27 mouse cellular contexts compared by ENCODE assay signal in the genomic region with DNA sequence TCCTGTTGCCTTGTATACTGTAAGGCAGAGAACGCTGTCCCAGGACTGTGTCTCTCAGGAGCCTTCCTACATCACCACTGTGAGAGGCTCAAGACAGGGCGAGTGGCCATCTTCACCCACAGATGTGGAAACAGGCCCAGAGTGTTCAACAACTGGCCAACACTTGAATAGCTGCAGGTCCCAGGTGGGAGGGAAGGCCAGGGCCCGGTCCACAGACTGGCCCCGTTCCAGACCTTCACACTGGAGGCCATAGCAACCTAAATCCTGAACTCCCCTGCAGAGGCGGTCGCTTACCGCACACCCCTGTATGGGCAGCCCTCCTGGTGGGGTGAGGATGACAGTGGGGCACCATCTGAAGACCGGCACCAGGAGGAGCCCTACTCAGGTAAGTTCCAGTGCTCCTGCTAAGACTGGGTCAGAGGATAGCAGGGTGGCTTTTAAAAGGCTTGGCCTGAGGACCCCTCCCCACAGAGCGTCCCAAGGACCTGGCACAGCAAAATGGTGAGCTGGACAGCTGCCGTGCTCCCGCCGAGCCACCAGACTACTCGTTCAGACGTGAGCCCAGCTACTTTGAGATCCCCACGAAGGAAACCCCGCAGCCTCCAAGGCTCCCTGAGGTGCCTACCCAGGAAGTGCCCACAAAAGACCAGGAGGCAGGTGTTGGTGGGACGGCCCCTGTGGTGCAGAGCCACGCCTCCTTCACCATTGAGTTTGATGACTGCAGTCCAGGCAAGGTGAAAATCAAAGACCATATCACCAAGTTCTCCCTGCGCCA. TPM values are rescaled to one million over a fixed set of nuclear protein-coding genes. Genes with fewer than 3 reads are reported as not detected.
DNase-seq lines count a peak whose midpoint lies in the region; ATAC-seq lines count a peak whose summit lies in the region.
"Had no signal": no experiment of that assay in that cellular context is flagged by ENCODE, and none has a peak within 500 bp of the region (broad histone marks: within the 10 kb centered on the region; RNA-seq: fewer than 3 reads in every experiment).

No protein-coding gene starts in this region.

- 89% methylated on average over 19 of the region's 19 CpGs for WGBS in forebrain, embryonic 11.5 days
- 87% methylated on average over 19 of the region's 19 CpGs for WGBS in forebrain, embryonic 10.5 days
- 89% methylated on average over 19 of the region's 19 CpGs for WGBS in kidney, embryonic 16.5 days
- WGBS in intestine, embryonic 16.5 days = 91% methylated on average over 19 of the region's 19 CpGs

- peak; percentile 37 for DNase-seq in forebrain, embryonic 11.5 days (ENCODE audit: low spot score)
- no peak for DNase-seq in forebrain, embryonic 10.5 days (ENCODE audit: extremely low spot score, low spot score)
- DNase-seq in kidney, postnatal 10 days = peak; percentile 8
- DNase-seq in cerebellum, adult 9-10 months = peak; percentile 54
- peak; percentile 44 to 51 for DNase-seq in cerebellum, postnatal 10 days
- DNase-seq: B cell, adult 2 months; heart, postnatal 36 days; kidney, postnatal 4 days; layer of hippocampus, postnatal 36 days; liver; lung, adult 2 months; lung, postnatal 10 days; thymus, adult 2 months; thymus, postnatal 4 days had no signal

- H3K9me3 ChIP-seq in forebrain, embryonic 11.5 days (ENCODE audit: control insufficient read depth, low read length) = no peaks in the 10 kb centered on the region
- H3K9me3 ChIP-seq in forebrain, embryonic 10.5 days = no peaks in the 10 kb centered on the region
- no peaks in the 10 kb centered on the region for H3K9me3 ChIP-seq in kidney, embryonic 16.5 days (ENCODE audit: low read length)
- no peaks in the 10 kb centered on the region for H3K9me3 ChIP-seq in intestine, embryonic 16.5 days (ENCODE audit: control insufficient read depth, low read length)
- H3K9me3 ChIP-seq: forebrain, embryonic 15.5 days; heart, embryonic 10.5 days; heart, embryonic 15.5 days; hindbrain, embryonic 12.5 days; kidney, embryonic 15.5 days; midbrain, embryonic 15.5 days had no signal

- H3K4me2 ChIP-seq in forebrain, embryonic 11.5 days (ENCODE audit: low read depth, low read length, severe bottlenecking) = no peak overlapping the region
- H3K4me2 ChIP-seq in kidney, embryonic 16.5 days (replicated peaks; ENCODE audit: low read depth, low read length) = no peak overlapping the region
- no peak overlapping the region for H3K4me2 ChIP-seq in intestine, embryonic 16.5 days (ENCODE audit: low read depth, low read length)
- H3K4me2 ChIP-seq: forebrain, embryonic 15.5 days; heart, embryonic 15.5 days; hindbrain, embryonic 12.5 days; kidney, embryonic 15.5 days; midbrain, embryonic 15.5 days had no signal

- H3K4me3 ChIP-seq in forebrain, embryonic 11.5 days (ENCODE audit: low read depth, low read length) = no peak overlapping the region
- no peak overlapping the region for H3K4me3 ChIP-seq in forebrain, embryonic 10.5 days
- H3K4me3 ChIP-seq in kidney, embryonic 16.5 days (ENCODE audit: low read length) = no peak overlapping the region
- H3K4me3 ChIP-seq in intestine, embryonic 16.5 days (ENCODE audit: low read length) = no peak overlapping the region
- H3K4me3 ChIP-seq: forebrain, embryonic 15.5 days; heart, embryonic 10.5 days; heart, embryonic 15.5 days; hindbrain, embryonic 12.5 days; kidney, embryonic 15.5 days; midbrain, embryonic 15.5 days had no signal

- no peaks in the 10 kb centered on the region for H3K36me3 ChIP-seq in forebrain, embryonic 11.5 days (ENCODE audit: control insufficient read depth, insufficient read depth, low read length)
- H3K36me3 ChIP-seq in forebrain, embryonic 10.5 days (replicated peaks) = peaks cover 79% of the 10 kb centered on the region
- H3K36me3 ChIP-seq in kidney, embryonic 16.5 days (ENCODE audit: insufficient read depth, low read length) = peaks cover 62% of the 10 kb centered on the region
- H3K36me3 ChIP-seq in intestine, embryonic 16.5 days (ENCODE audit: control insufficient read depth, insufficient read depth, low read length) = peaks cover 21% of the 10 kb centered on the region

- no peak overlapping the region for H3K9ac ChIP-seq in forebrain, embryonic 11.5 days (ENCODE audit: low read length)
- H3K9ac ChIP-seq in kidney, embryonic 16.5 days (replicated peaks; ENCODE audit: low read length) = no peak overlapping the region
- H3K9ac ChIP-seq in intestine, embryonic 16.5 days (ENCODE audit: low read depth, low read length) = no peak overlapping the region
- H3K9ac ChIP-seq: forebrain, embryonic 15.5 days; heart, embryonic 15.5 days; hindbrain, embryonic 12.5 days; kidney, embryonic 15.5 days; liver, embryonic 14.5 days; midbrain, embryonic 15.5 days had no signal

- no peak for ATAC-seq in forebrain, embryonic 11.5 days (replicated peaks; ENCODE audit: low FRiP score)
- no peak for ATAC-seq in kidney, embryonic 16.5 days (ENCODE audit: low FRiP score, low TSS enrichment)
- no peak for ATAC-seq in intestine, embryonic 16.5 days
- ATAC-seq: forebrain, embryonic 15.5 days; hindbrain, postnatal 0 days; intestine, postnatal 0 days; midbrain, embryonic 15.5 days had no signal

- H3K4me1 ChIP-seq in forebrain, embryonic 11.5 days (replicated peaks; ENCODE audit: control insufficient read depth, insufficient read depth, low read length) = no peaks in the 10 kb centered on the region
- no peaks in the 10 kb centered on the region for H3K4me1 ChIP-seq in forebrain, embryonic 10.5 days
- no peaks in the 10 kb centered on the region; the same call in 1 of the 2 replicates for H3K4me1 ChIP-seq in kidney, embryonic 16.5 days (ENCODE audit: insufficient read depth, low read length)
- H3K4me1 ChIP-seq in intestine, embryonic 16.5 days (ENCODE audit: control insufficient read depth, insufficient read depth, low read length) = no peaks in the 10 kb centered on the region
- H3K4me1 ChIP-seq: forebrain, embryonic 15.5 days; heart, embryonic 15.5 days; hindbrain, embryonic 12.5 days; midbrain, embryonic 15.5 days had no signal

- H3K27ac ChIP-seq in forebrain, embryonic 11.5 days (ENCODE audit: low read depth, low read length) = no peak overlapping the region
- no peak overlapping the region for H3K27ac ChIP-seq in forebrain, embryonic 10.5 days
- H3K27ac ChIP-seq in kidney, embryonic 16.5 days (ENCODE audit: low read length) = no peak overlapping the region
- no peak overlapping the region for H3K27ac ChIP-seq in intestine, embryonic 16.5 days (ENCODE audit: low read length)
- H3K27ac ChIP-seq: forebrain, embryonic 15.5 days; heart, embryonic 10.5 days; heart, embryonic 15.5 days; hindbrain, embryonic 12.5 days; hindbrain, postnatal 0 days; kidney, embryonic 15.5 days; liver, embryonic 14.5 days; macrophage; midbrain, embryonic 15.5 days; stomach, postnatal 0 days had no signal

- no peaks in the 10 kb centered on the region for H3K27me3 ChIP-seq in forebrain, embryonic 11.5 days (ENCODE audit: control insufficient read depth, insufficient read depth, low read length)
- H3K27me3 ChIP-seq in forebrain, embryonic 10.5 days (ENCODE audit: poor library complexity, severe bottlenecking) = no peaks in the 10 kb centered on the region
- H3K27me3 ChIP-seq in kidney, embryonic 16.5 days (ENCODE audit: insufficient read depth, low read length) = no peaks in the 10 kb centered on the region
- H3K27me3 ChIP-seq in intestine, embryonic 16.5 days (replicated peaks; ENCODE audit: control insufficient read depth, insufficient read depth, low read length) = no peaks in the 10 kb centered on the region
- H3K27me3 ChIP-seq: forebrain, embryonic 15.5 days; heart, embryonic 15.5 days; hindbrain, embryonic 12.5 days; kidney, embryonic 15.5 days; midbrain, embryonic 15.5 days had no signal

RNA-seq across cellular contexts. Expression of gene Cep170b, which starts 14.8 kb away (rescaled TPM):
- 12.6 and 15.2 TPM in 2 replicates for polyA plus RNA-seq in forebrain, embryonic 11.5 days (2014; fragmentation: Nextera tagmentation; extraction: Ambion mirVana)
- 5.9 and 7.9 TPM in 2 replicates for polyA plus RNA-seq in forebrain, embryonic 10.5 days (2016; fragmentation: Nextera tagmentation; extraction: Ambion mirVana)
- polyA plus RNA-seq in kidney, embryonic 16.5 days (2015; fragmentation: Nextera tagmentation; extraction: Ambion mirVana) = 15.7 and 17.5 TPM in 2 replicates
- 12.4 and 13.2 TPM in 2 replicates for polyA plus RNA-seq in intestine, embryonic 16.5 days (2015; fragmentation: Nextera tagmentation; extraction: Ambion mirVana)

RNA-seq across cellular contexts. Expression of gene Pld4, which starts 25.4 kb away (rescaled TPM):
- 3.7 and 4.1 TPM in 2 replicates for polyA plus RNA-seq in forebrain, embryonic 11.5 days (2014; fragmentation: Nextera tagmentation; extraction: Ambion mirVana)
- polyA plus RNA-seq in forebrain, embryonic 10.5 days (2016; fragmentation: Nextera tagmentation; extraction: Ambion mirVana) = 3.8 and 3.9 TPM in 2 replicates
- 7.3 and 7.4 TPM in 2 replicates for polyA plus RNA-seq in kidney, embryonic 16.5 days (2015; fragmentation: Nextera tagmentation; extraction: Ambion mirVana)
- 12.2 and 13.0 TPM in 2 replicates for polyA plus RNA-seq in intestine, embryonic 16.5 days (2015; fragmentation: Nextera tagmentation; extraction: Ambion mirVana)

RNA-seq across cellular contexts. Expression of gene Zbtb42, which starts 56.4 kb away (rescaled TPM):
- 4.4 and 5.3 TPM in 2 replicates for polyA plus RNA-seq in forebrain, embryonic 11.5 days (2014; fragmentation: Nextera tagmentation; extraction: Ambion mirVana)
- 4.1 and 4.3 TPM in 2 replicates for polyA plus RNA-seq in forebrain, embryonic 10.5 days (2016; fragmentation: Nextera tagmentation; extraction: Ambion mirVana)
- polyA plus RNA-seq in kidney, embryonic 16.5 days (2015; fragmentation: Nextera tagmentation; extraction: Ambion mirVana) = 6.4 and 7.0 TPM in 2 replicates
- 6.8 and 8.2 TPM in 2 replicates for polyA plus RNA-seq in intestine, embryonic 16.5 days (2015; fragmentation: Nextera tagmentation; extraction: Ambion mirVana)
